Comparison of ENCODE assay signal across 8 mouse cellular contexts in the genomic region with DNA sequence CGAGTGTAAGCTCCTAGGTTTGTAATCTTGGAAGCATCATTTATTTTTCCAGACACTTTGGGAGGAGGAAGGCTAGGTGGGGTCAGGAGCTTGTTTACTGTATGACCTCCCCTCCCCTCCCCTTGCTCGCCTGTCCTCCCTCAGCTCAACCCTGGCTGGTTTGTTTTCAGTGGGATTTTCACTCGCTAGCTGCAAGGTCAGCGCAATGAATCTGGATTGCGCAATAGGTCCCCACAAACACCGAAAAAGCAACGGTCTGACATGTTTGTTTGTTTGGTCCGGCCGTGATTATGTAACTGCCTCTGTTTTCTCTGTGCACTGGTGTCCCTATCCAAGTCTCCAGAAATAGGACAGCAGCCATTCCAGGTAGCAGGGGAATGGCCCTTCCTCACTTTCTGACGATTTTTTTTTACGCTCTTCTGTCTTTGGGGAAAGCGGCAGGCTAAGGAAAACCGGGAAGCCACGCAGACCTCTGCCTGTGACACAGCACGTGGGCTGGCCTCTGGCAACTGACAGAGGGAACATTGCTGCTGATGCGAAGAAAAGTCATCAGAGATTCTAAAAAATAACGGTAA.
A peak's percentile ranks its signal among the peaks of the same experiment; 100 is the strongest.
DNase-seq lines count a peak whose midpoint lies in the region; ATAC-seq lines count a peak whose summit lies in the region.

No protein-coding gene starts in this region.

- H3K27me3 ChIP-seq in megakaryocyte, embryonic 14.5 days (replicated peaks), result peaks cover 64% of the 10 kb centered on the region

- peak; percentile 53 to 57 for DNase-seq in right cerebral cortex, adult 2 months (ENCODE audit: low spot score in 2 of 2)
- no peak for DNase-seq in right cerebral cortex, postnatal 4 days
- DNase-seq in embryo, embryonic 9.5 days (ENCODE audit: extremely low spot score), result peak; percentile 41
- DNase-seq in heart, postnatal 36 days, result peak; percentile 38 to 68
- peak; percentile 46 for DNase-seq in layer of hippocampus, adult 9-11 months
- no peak for DNase-seq in urinary bladder, adult 2 months (ENCODE audit: low spot score)

- peak overlapping the region; percentile 78 for H3K4me3 ChIP-seq in megakaryocyte, embryonic 14.5 days (replicated peaks)

- ATAC-seq in erythroid progenitor cell, adult 5-6 weeks (replicated peaks; ENCODE audit: low FRiP score, poor library complexity, severe bottlenecking), result no peak

- H3K9me3 ChIP-seq in megakaryocyte, embryonic 14.5 days, result no peaks in the 10 kb centered on the region

- peaks cover 44% of the 10 kb centered on the region for H3K4me1 ChIP-seq in megakaryocyte, embryonic 14.5 days

- intact Hi-C loops in heart, postnatal 36 days (cut with DNase I), result loop anchor here (2.0 kb wide), 1 partner anchor 107 kb away; no protein-coding TSS in a partner anchor

- H3K36me3 ChIP-seq in megakaryocyte, embryonic 14.5 days (replicated peaks; ENCODE audit: low read length), result no peaks in the 10 kb centered on the region

Comparison
In these comparisons a context has a peak if more than half of its experiments do, and no peak if none do; other contexts are left out.
1. DNase-seq: peak in right cerebral cortex, adult 2 months (2 of 2), embryo, embryonic 9.5 days (single experiment), heart, postnatal 36 days (2 of 2) and layer of hippocampus, adult 9-11 months (single experiment); none in right cerebral cortex, postnatal 4 days (single experiment) and urinary bladder, adult 2 months (single experiment).